ENCODE assay signal across 8 mouse cellular contexts in the genomic region with DNA sequence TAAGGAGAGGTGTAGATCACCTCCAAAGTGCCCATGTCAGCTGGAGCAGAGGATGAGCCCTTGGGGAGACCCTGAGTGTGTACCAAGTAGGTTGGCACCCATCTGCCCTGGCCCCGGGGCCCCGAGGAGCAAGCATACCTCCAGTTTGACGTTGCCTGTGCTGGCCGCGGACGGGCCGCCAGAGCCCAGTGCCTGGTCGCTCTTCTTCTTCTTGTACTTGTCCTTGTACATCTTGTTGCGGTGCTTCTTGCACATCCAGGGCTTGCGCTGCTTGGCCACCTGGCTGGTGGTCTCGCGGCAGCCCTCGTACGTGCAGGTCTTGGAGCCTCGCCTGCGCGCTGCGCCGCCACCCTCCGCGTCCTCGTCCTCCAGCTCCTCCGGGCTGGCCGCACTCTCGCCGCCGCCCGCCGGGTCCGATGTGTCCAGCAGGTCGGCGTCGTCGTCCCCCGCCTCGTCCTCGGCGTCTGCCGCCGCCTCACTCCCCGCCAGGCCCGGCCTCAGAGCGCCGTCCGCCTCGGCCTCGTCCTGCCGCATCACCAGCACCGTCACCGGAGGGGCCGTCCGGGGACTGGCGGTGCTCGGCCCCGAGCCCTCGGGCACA. TPM values are rescaled to one million over a fixed set of nuclear protein-coding genes. Genes with fewer than 3 reads are reported as not detected.
DNase-seq lines count a peak whose midpoint lies in the region; ATAC-seq and TF ChIP-seq lines count a peak whose summit lies in the region.

No protein-coding gene starts in this region.

- H3K9me3 ChIP-seq in midbrain, embryonic 13.5 days, result no peaks in the 10 kb centered on the region

- intact Hi-C loops in gastrocnemius, adult 2 months (cut with DNase I), result loop anchor here (5.0 kb wide), 1 partner anchor 255 kb away; no protein-coding TSS in a partner anchor
- intact Hi-C loops in left cerebral cortex, adult 2 months (cut with DNase I), result loop anchor here (2.0 to 10.0 kb wide), 3 partner anchors 52 to 548 kb away; a partner anchor contains a TSS

- peak overlapping the region; percentile 97 for H3K4me2 ChIP-seq in midbrain, embryonic 13.5 days (replicated peaks)

- ATAC-seq in midbrain, embryonic 13.5 days, result no peak

- H3K27ac ChIP-seq in gastrocnemius, adult 2 months, result peak overlapping the region; percentile 96
- peak overlapping the region; percentile 99 for H3K27ac ChIP-seq in testis, adult 2 months (ENCODE audit: control insufficient read depth, insufficient read depth, low read depth, low read length)
- peak overlapping the region; percentile 86 for H3K27ac ChIP-seq in left cerebral cortex, adult 2 months
- H3K27ac ChIP-seq in midbrain, embryonic 13.5 days, result peak overlapping the region; percentile 97

- TF ChIP-seq CTCF in gastrocnemius, adult 2 months (IDR thresholded peaks at IDR 0.05), result no peak
- TF ChIP-seq CTCF in testis, adult 2 months (IDR thresholded peaks at IDR 0.05; ENCODE audit: control insufficient read depth, insufficient read depth, insufficient replicate concordance, low read depth, low read length), result no peak
- TF ChIP-seq CTCF in left cerebral cortex, adult 2 months (IDR thresholded peaks at IDR 0.05), result no peak

- H3K4me1 ChIP-seq in testis, adult 2 months (ENCODE audit: control insufficient read depth, insufficient read depth, low read length), result peaks cover 9% of the 10 kb centered on the region
- H3K4me1 ChIP-seq in midbrain, embryonic 13.5 days (replicated peaks), result peaks cover 24% of the 10 kb centered on the region

- peaks cover 2% of the 10 kb centered on the region for H3K36me3 ChIP-seq in testis, adult 2 months (ENCODE audit: control insufficient read depth, insufficient read depth, low read length)
- H3K36me3 ChIP-seq in midbrain, embryonic 13.5 days, result peaks cover 17% of the 10 kb centered on the region

- H3K27me3 ChIP-seq in testis, adult 2 months (ENCODE audit: control insufficient read depth, insufficient read depth, low read length), result no peaks in the 10 kb centered on the region
- H3K27me3 ChIP-seq in midbrain, embryonic 13.5 days, result peaks cover 3% of the 10 kb centered on the region; the same call in 1 of the 2 replicates

- H3K4me3 ChIP-seq in gastrocnemius, adult 2 months, result peak overlapping the region; percentile 98
- peak overlapping the region; percentile 95 for H3K4me3 ChIP-seq in testis, adult 2 months (ENCODE audit: control insufficient read depth, low read depth, low read length)
- H3K4me3 ChIP-seq in left cerebral cortex, adult 2 months, result peak overlapping the region; percentile 95
- peak overlapping the region; percentile 82 for H3K4me3 ChIP-seq in midbrain, embryonic 13.5 days (replicated peaks)

- no peak for TF ChIP-seq POLR2A in testis, adult 2 months (IDR thresholded peaks at IDR 0.05; ENCODE audit: control insufficient read depth, low read depth, low read length)

- under 1% methylated on average over 53 of the region's 56 CpGs for WGBS in midbrain, embryonic 13.5 days

- no peak for DNase-seq in gastrocnemius, adult 2 months
- no peak for DNase-seq in gastrocnemius, postnatal 25 days
- DNase-seq in testis, postnatal 14 days (ENCODE audit: low spot score), result no peak
- DNase-seq in forelimb bud, embryonic 11.5 days (ENCODE audit: low read depth, low spot score), result peak; percentile 40
- peak; percentile 24 to 60 for DNase-seq in left cerebral cortex, adult 2 months (ENCODE audit: extremely low spot score in 1 of 2, low spot score in 2 of 2)
- no peak for DNase-seq in ovary, postnatal 10 days (ENCODE audit: low spot score)

- H3K9ac ChIP-seq in midbrain, embryonic 13.5 days (replicated peaks), result peak overlapping the region; percentile 90

RNA-seq across cellular contexts. Expression of a gene that starts 0.4 kb away (rescaled TPM):
- total RNA-seq in gastrocnemius, adult 2 months (2021), result 10 to 100 TPM; 26.4 to 30.7 TPM
- 10 to 100 TPM; 29.0 to 30.5 TPM for total RNA-seq in gastrocnemius, postnatal 25 days (2021)
- polyA plus RNA-seq in testis, adult 2 months (2012; rRNA removed), result 20.8 and 23.1 TPM in 2 replicates
- 10 to 100 TPM; 47.9 to 49.5 TPM for total RNA-seq in left cerebral cortex, adult 2 months (2021)
- 29.7 and 40.0 TPM in 2 replicates for polyA plus RNA-seq in midbrain, embryonic 13.5 days (2015; fragmentation: Nextera tagmentation; extraction: Ambion mirVana)

RNA-seq across cellular contexts. Expression of a gene that starts 51.8 kb away (rescaled TPM):
- under 1 TPM; 0.20 to 0.26 TPM for total RNA-seq in gastrocnemius, adult 2 months (2021)
- under 1 TPM; 0.16 to 0.51 TPM for total RNA-seq in gastrocnemius, postnatal 25 days (2021)
- 0.47 and 0.61 TPM in 2 replicates for polyA plus RNA-seq in testis, adult 2 months (2012; rRNA removed)
- 1 to 10 TPM; 7.8 to 9.4 TPM for total RNA-seq in left cerebral cortex, adult 2 months (2021)
- polyA plus RNA-seq in midbrain, embryonic 13.5 days (2015; fragmentation: Nextera tagmentation; extraction: Ambion mirVana), result 0.15 and 0.17 TPM in 2 replicates

Comparison
In these comparisons a context has a peak if more than half of its experiments do, and no peak if none do; other contexts are left out.
1. DNase-seq: peak in forelimb bud, embryonic 11.5 days (single experiment) and left cerebral cortex, adult 2 months (2 of 2); none in gastrocnemius, adult 2 months (single experiment), gastrocnemius, postnatal 25 days (single experiment), testis, postnatal 14 days (single experiment) and ovary, postnatal 10 days (single experiment).
2. RNA of a gene that starts 51.8 kb away (total RNA-seq): 7.8 to 9.4 TPM in left cerebral cortex, adult 2 months; 0.16 to 0.51 TPM in gastrocnemius, postnatal 25 days and 0.20 to 0.26 TPM in gastrocnemius, adult 2 months; every median in the first group is over 4 times any median in the second.
3. Peak in every context shown above with its lines, with median percentiles within 50 percentile points of each other: H3K27ac ChIP-seq and H3K4me3 ChIP-seq.